Mouse (Mus musculus) hindlimb bud, embryonic 11.5 days (tissue): ENCODE measurements at regions not wholly inside any gene's neighbourhood (a gene's known extent, or its start where the extent isn't known, plus 50 kb on each side); places are given as distances from the start of the nearest gene placed in this dataset.

Source experiments
- DNase-seq: peaks from one replicate; pipeline ENCODE4 v3.0.0-alpha.2; 2012; ENCODE audit warnings: low read depth, low spot score; ENCODE audit errors: extremely low spot score

- no peak for DNase-seq
Observed at GRCm38 (mm10) chr2:143270826-143271225, 192.6 kb downstream of the Otor start.

GRCm38 (mm10) chr2:143305747-143306570 lies 227.7 kb downstream of the Otor start:
- DNase-seq: no peak

GRCm38 (mm10) chr2:143306571-143306925 lies 228.3 kb downstream of the Otor start:
- DNase-seq: no peak

GRCm38 (mm10) chr2:143325486-143325885 lies 220.5 kb upstream of the Pcsk2 start:
- DNase-seq: no peak

GRCm38 (mm10) chr2:143332071-143332470 lies 213.9 kb upstream of the Pcsk2 start:
- DNase-seq: no peak

- DNase-seq: no peak
Observed at GRCm38 (mm10) chr2:143340364-143340763, 205.6 kb upstream of the Pcsk2 start.

- no peak for DNase-seq
Observed at GRCm38 (mm10) chr2:143364193-143364592, 181.8 kb upstream of the Pcsk2 start.

GRCm38 (mm10) chr2:143365976-143366375 lies 180.0 kb upstream of the Pcsk2 start:
- no peak for DNase-seq
